Mouse (Mus musculus): Measurements from ENCODE around the gene Eps8l2. TPM values are rescaled to one million over a fixed set of nuclear protein-coding genes. Genes with fewer than 3 reads are reported as not detected.

The Eps8l2 gene
- polyA plus RNA-seq, 1 experiment, result 0.67 TPM

DNA sequence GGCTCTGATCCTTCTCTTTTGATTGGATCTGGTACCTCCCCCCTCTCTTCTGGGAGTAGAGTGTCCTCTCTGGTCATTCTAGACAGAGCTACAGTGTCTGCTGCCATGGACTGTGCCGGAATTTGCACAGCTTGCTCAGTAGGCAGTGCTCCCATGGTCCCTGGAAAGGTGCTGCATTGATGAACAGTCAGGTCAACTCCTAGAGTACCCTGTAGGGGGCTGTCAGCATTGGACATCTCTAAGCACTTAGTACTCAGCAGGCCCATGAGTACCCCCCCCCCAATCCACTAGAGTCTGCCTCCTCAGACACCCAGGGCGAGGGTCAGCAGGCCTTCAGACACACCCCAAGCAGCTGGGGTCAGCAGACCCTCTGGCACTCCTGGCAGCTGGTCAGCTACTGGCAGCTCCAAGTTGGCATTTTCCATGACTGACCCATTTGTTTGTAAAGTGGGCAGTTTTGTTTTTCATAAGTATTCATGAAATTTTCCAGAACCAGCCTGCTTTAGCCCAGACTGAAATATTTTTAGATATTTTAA, 3.6 kb upstream of the Eps8l2 start:
- H3K27me3 ChIP-seq (ENCODE audit: control insufficient read depth, insufficient read depth, insufficient read length), result no peaks in the 10 kb centered on the region

DNA sequence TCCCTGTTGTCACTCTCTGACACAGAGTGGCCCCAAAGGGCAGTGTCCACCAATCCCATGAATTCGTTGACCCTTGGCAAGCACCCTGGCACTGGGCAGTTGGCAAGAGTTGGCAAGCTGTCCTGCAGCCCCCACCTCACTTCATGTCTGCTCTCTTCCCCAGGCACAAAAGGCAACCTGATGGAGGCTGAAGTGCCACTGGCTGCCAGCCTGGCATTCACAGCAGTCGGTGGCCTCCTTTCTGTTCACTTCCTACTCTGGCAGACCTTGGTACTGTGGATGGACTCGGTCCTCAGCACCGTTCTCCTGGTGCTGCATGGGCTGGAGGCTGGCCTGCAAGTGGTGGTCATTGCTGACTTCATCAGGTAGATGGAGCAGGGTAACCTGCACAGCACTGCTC, 3.0 kb upstream of the Eps8l2 start:
- Histone ChIP-seq H3K27me3 (ENCODE audit: control insufficient read depth, insufficient read depth, insufficient read length) (no peaks in the 10 kb centered on the region), H3K79me3 (ENCODE audit: low read depth) (no peaks in the 10 kb centered on the region), H3K4me3 (ENCODE audit: insufficient read depth, poor library complexity, severe bottlenecking) (no peak overlapping the region), H3K79me2 (ENCODE audit: control insufficient read depth, insufficient read depth) (no peaks in the 10 kb centered on the region), H3K36me3 (ENCODE audit: control insufficient read depth, insufficient read depth) (no peaks in the 10 kb centered on the region), H3ac (ENCODE audit: control insufficient read depth, insufficient read length, low read depth) (no peak overlapping the region)
- TF ChIP-seq MAX (IDR thresholded peaks at IDR 0.05) (no peak), USF1 (IDR thresholded peaks at IDR 0.05; ENCODE audit: low read depth) (no peak), MYOD1 (IDR thresholded peaks at IDR 0.05; ENCODE audit: control insufficient read depth, insufficient read length, low read depth) (no peak), FOSL1 (IDR thresholded peaks at IDR 0.05; ENCODE audit: insufficient read depth, low read length, poor library complexity, severe bottlenecking) (no peak), CTCF (IDR thresholded peaks at IDR 0.05; ENCODE audit: control insufficient read depth, insufficient read depth, insufficient read length) (no peak), CEBPB (IDR thresholded peaks at IDR 0.05; ENCODE audit: low read depth) (no peak), MYOG (IDR thresholded peaks at IDR 0.05; ENCODE audit: control insufficient read depth, extremely low read depth, insufficient read length) (no peak)

More for the DNA sequence above, 3.6 kb upstream of the Eps8l2 start:
- TF ChIP-seq MYOD1 (IDR thresholded peaks at IDR 0.05; ENCODE audit: control insufficient read depth, insufficient read length, low read depth) (no peak), FOSL1 (IDR thresholded peaks at IDR 0.05; ENCODE audit: insufficient read depth, low read length, poor library complexity, severe bottlenecking) (no peak), CEBPB (IDR thresholded peaks at IDR 0.05; ENCODE audit: low read depth) (no peak), MAX (IDR thresholded peaks at IDR 0.05) (no peak), MYOG (IDR thresholded peaks at IDR 0.05; ENCODE audit: control insufficient read depth, extremely low read depth, insufficient read length) (no peak), CTCF (IDR thresholded peaks at IDR 0.05; ENCODE audit: control insufficient read depth, insufficient read depth, insufficient read length) (no peak), USF1 (IDR thresholded peaks at IDR 0.05; ENCODE audit: low read depth) (no peak)
- H3K4me3 ChIP-seq (ENCODE audit: insufficient read depth, poor library complexity, severe bottlenecking), result no peak overlapping the region
- no peak overlapping the region for H3ac ChIP-seq (ENCODE audit: control insufficient read depth, insufficient read length, low read depth)
- H3K79me3 ChIP-seq (ENCODE audit: low read depth), result no peaks in the 10 kb centered on the region
- no peaks in the 10 kb centered on the region for H3K79me2 ChIP-seq (ENCODE audit: control insufficient read depth, insufficient read depth)
- H3K36me3 ChIP-seq (ENCODE audit: control insufficient read depth, insufficient read depth), result no peaks in the 10 kb centered on the region

- H3K36me3 ChIP-seq (ENCODE audit: control insufficient read depth, insufficient read depth), result no peaks in the 10 kb centered on the region
- no peak for TF ChIP-seq CTCF (IDR thresholded peaks at IDR 0.05; ENCODE audit: control insufficient read depth, insufficient read depth, insufficient read length)
- no peak for TF ChIP-seq MAX (IDR thresholded peaks at IDR 0.05)
- no peak for TF ChIP-seq CEBPB (IDR thresholded peaks at IDR 0.05; ENCODE audit: low read depth)
- TF ChIP-seq USF1 (IDR thresholded peaks at IDR 0.05; ENCODE audit: low read depth), result no peak
- TF ChIP-seq FOSL1 (IDR thresholded peaks at IDR 0.05; ENCODE audit: insufficient read depth, low read length, poor library complexity, severe bottlenecking), result no peak
- no peak for TF ChIP-seq MYOG (IDR thresholded peaks at IDR 0.05; ENCODE audit: control insufficient read depth, extremely low read depth, insufficient read length)
- no peak for TF ChIP-seq MYOD1 (IDR thresholded peaks at IDR 0.05; ENCODE audit: control insufficient read depth, insufficient read length, low read depth)
- no peaks in the 10 kb centered on the region for H3K79me3 ChIP-seq (ENCODE audit: low read depth)
Measured at GRCm38 (mm10) chr7:141336296-141336695, 2.4 kb upstream of the Eps8l2 start.

GRCm38 (mm10) chr7:141337716-141338416, 814 bp upstream of the Eps8l2 start:
- TF ChIP-seq CEBPB (IDR thresholded peaks at IDR 0.05; ENCODE audit: low read depth), result no peak
- no peak for TF ChIP-seq CTCF (IDR thresholded peaks at IDR 0.05; ENCODE audit: control insufficient read depth, insufficient read depth, insufficient read length)
- no peak for TF ChIP-seq USF1 (IDR thresholded peaks at IDR 0.05; ENCODE audit: low read depth)
- no peak for TF ChIP-seq FOSL1 (IDR thresholded peaks at IDR 0.05; ENCODE audit: insufficient read depth, low read length, poor library complexity, severe bottlenecking)
- no peak for TF ChIP-seq MYOD1 (IDR thresholded peaks at IDR 0.05; ENCODE audit: control insufficient read depth, insufficient read length, low read depth)
- TF ChIP-seq MAX (IDR thresholded peaks at IDR 0.05), result no peak
- no peak for TF ChIP-seq MYOG (IDR thresholded peaks at IDR 0.05; ENCODE audit: control insufficient read depth, extremely low read depth, insufficient read length)
- no peaks in the 10 kb centered on the region for H3K79me2 ChIP-seq (ENCODE audit: control insufficient read depth, insufficient read depth)
- no peak overlapping the region for H3ac ChIP-seq (ENCODE audit: control insufficient read depth, insufficient read length, low read depth)
- no peaks in the 10 kb centered on the region for H3K79me3 ChIP-seq (ENCODE audit: low read depth)
- H3K27me3 ChIP-seq (ENCODE audit: control insufficient read depth, insufficient read depth, insufficient read length), result no peaks in the 10 kb centered on the region
- no peaks in the 10 kb centered on the region for H3K36me3 ChIP-seq (ENCODE audit: control insufficient read depth, insufficient read depth)
- no peak overlapping the region for H3K4me3 ChIP-seq (ENCODE audit: insufficient read depth, poor library complexity, severe bottlenecking)

More at GRCm38 (mm10) chr7:141336296-141336695, 2.4 kb upstream of the Eps8l2 start:
- no peaks in the 10 kb centered on the region for H3K79me2 ChIP-seq (ENCODE audit: control insufficient read depth, insufficient read depth)
- no peaks in the 10 kb centered on the region for H3K27me3 ChIP-seq (ENCODE audit: control insufficient read depth, insufficient read depth, insufficient read length)
- H3K4me3 ChIP-seq (ENCODE audit: insufficient read depth, poor library complexity, severe bottlenecking), result no peak overlapping the region
- H3ac ChIP-seq (ENCODE audit: control insufficient read depth, insufficient read length, low read depth), result no peak overlapping the region

- Histone ChIP-seq H3K79me3 (ENCODE audit: low read depth) (no peaks in the 10 kb centered on the region), H3K27me3 (ENCODE audit: control insufficient read depth, insufficient read depth, insufficient read length) (no peaks in the 10 kb centered on the region), H3K79me2 (ENCODE audit: control insufficient read depth, insufficient read depth) (no peaks in the 10 kb centered on the region), H3K36me3 (ENCODE audit: control insufficient read depth, insufficient read depth) (no peaks in the 10 kb centered on the region), H3K4me3 (ENCODE audit: insufficient read depth, poor library complexity, severe bottlenecking) (no peak overlapping the region), H3ac (ENCODE audit: control insufficient read depth, insufficient read length, low read depth) (peak overlapping the region; percentile 14)
- TF ChIP-seq MYOG (IDR thresholded peaks at IDR 0.05; ENCODE audit: control insufficient read depth, extremely low read depth, insufficient read length) (no peak), CTCF (IDR thresholded peaks at IDR 0.05; ENCODE audit: control insufficient read depth, insufficient read depth, insufficient read length) (no peak), USF1 (IDR thresholded peaks at IDR 0.05; ENCODE audit: low read depth) (no peak), CEBPB (IDR thresholded peaks at IDR 0.05; ENCODE audit: low read depth) (no peak), MYOD1 (IDR thresholded peaks at IDR 0.05; ENCODE audit: control insufficient read depth, insufficient read length, low read depth) (no peak), FOSL1 (IDR thresholded peaks at IDR 0.05; ENCODE audit: insufficient read depth, low read length, poor library complexity, severe bottlenecking) (no peak), MAX (IDR thresholded peaks at IDR 0.05) (no peak)
Measured at GRCm38 (mm10) chr7:141339215-141339920, 688 bp downstream of the Eps8l2 start.

Data from C2C12 (cell line).